In genomic region chr2:51305411-51305810, GRCm38 (mm10) we compare ENCODE assay signal across 7 mouse cellular contexts.
DNase-seq lines count a peak whose midpoint lies in the region; ATAC-seq and TF ChIP-seq lines count a peak whose summit lies in the region.

No protein-coding gene starts in this region.

- peak; percentile 6 to 11 for DNase-seq in spleen, adult 18-20 months
- no peak for DNase-seq in spleen, adult 12 weeks (ENCODE audit: low spot score)
- DNase-seq in embryonic facial prominence, embryonic 11.5 days (ENCODE audit: low spot score): peak; percentile 44
- DNase-seq in kidney, adult 2 months: peak; percentile 71
- DNase-seq in forebrain, embryonic 10.5 days (ENCODE audit: extremely low spot score, low spot score): no peak
- no peak for DNase-seq in cerebellum, postnatal 36 days

- 48% methylated on average over 6 of the region's 6 CpGs for WGBS in embryonic facial prominence, embryonic 11.5 days
- 34% methylated on average over 6 of the region's 6 CpGs for WGBS in kidney, adult 2 months
- 72% methylated on average over 6 of the region's 6 CpGs for WGBS in forebrain, embryonic 10.5 days

- no peak overlapping the region for H3K4me2 ChIP-seq in embryonic facial prominence, embryonic 11.5 days (ENCODE audit: low read depth, low read length)

- no peaks in the 10 kb centered on the region for H3K4me1 ChIP-seq in embryonic facial prominence, embryonic 11.5 days (ENCODE audit: control insufficient read depth, insufficient read depth, low read length)
- no peaks in the 10 kb centered on the region for H3K4me1 ChIP-seq in kidney, adult 2 months (ENCODE audit: control insufficient read depth, insufficient read depth, low read length)
- H3K4me1 ChIP-seq in forebrain, embryonic 10.5 days: no peaks in the 10 kb centered on the region

- H3K36me3 ChIP-seq in embryonic facial prominence, embryonic 11.5 days (replicated peaks; ENCODE audit: control insufficient read depth, insufficient read depth, low read depth, low read length): no peaks in the 10 kb centered on the region
- no peaks in the 10 kb centered on the region for H3K36me3 ChIP-seq in kidney, adult 2 months (ENCODE audit: control insufficient read depth, insufficient read depth, low read length)
- no peaks in the 10 kb centered on the region for H3K36me3 ChIP-seq in forebrain, embryonic 10.5 days (replicated peaks)

- no peak overlapping the region for H3K9ac ChIP-seq in embryonic facial prominence, embryonic 11.5 days (replicated peaks; ENCODE audit: low read length)

- TF ChIP-seq CTCF in kidney, adult 2 months (conservative IDR thresholded peaks at IDR 0.05; ENCODE audit: insufficient read depth, insufficient read length, low read depth, low read length): peak; percentile 34

- no peak overlapping the region for H3K27ac ChIP-seq in embryonic facial prominence, embryonic 11.5 days (replicated peaks; ENCODE audit: low read depth, low read length)
- no peak overlapping the region for H3K27ac ChIP-seq in kidney, adult 2 months (ENCODE audit: insufficient read depth, low read depth, low read length)
- no peak overlapping the region for H3K27ac ChIP-seq in forebrain, embryonic 10.5 days

- no peak overlapping the region for H3K4me3 ChIP-seq in embryonic facial prominence, embryonic 11.5 days (ENCODE audit: low read depth, low read length)
- no peak overlapping the region for H3K4me3 ChIP-seq in kidney, adult 2 months (ENCODE audit: insufficient read depth, low read depth, low read length)
- H3K4me3 ChIP-seq in forebrain, embryonic 10.5 days: no peak overlapping the region

- no peak for ATAC-seq in embryonic facial prominence, embryonic 11.5 days (replicated peaks; ENCODE audit: insufficient number of reproducible peaks, low FRiP score, low TSS enrichment, low read depth)
- peak; percentile 73 for ATAC-seq in megakaryocyte progenitor cell, adult 5-6 weeks (replicated peaks; ENCODE audit: poor library complexity)

- no peaks in the 10 kb centered on the region for H3K9me3 ChIP-seq in embryonic facial prominence, embryonic 11.5 days (replicated peaks; ENCODE audit: control insufficient read depth, low read length)
- no peaks in the 10 kb centered on the region for H3K9me3 ChIP-seq in forebrain, embryonic 10.5 days

- TF ChIP-seq POLR2A in kidney, adult 2 months (IDR thresholded peaks at IDR 0.05; ENCODE audit: low read depth, low read length): no peak

- no peaks in the 10 kb centered on the region for H3K27me3 ChIP-seq in embryonic facial prominence, embryonic 11.5 days (ENCODE audit: control insufficient read depth, insufficient read depth, low read length)
- no peaks in the 10 kb centered on the region for H3K27me3 ChIP-seq in kidney, adult 2 months (replicated peaks; ENCODE audit: control insufficient read depth, insufficient read depth, low read length)
- H3K27me3 ChIP-seq in forebrain, embryonic 10.5 days (ENCODE audit: poor library complexity, severe bottlenecking): no peaks in the 10 kb centered on the region

Comparison
In these comparisons a context has a peak if more than half of its experiments do, and no peak if none do; other contexts are left out.
1. DNase-seq: peak in spleen, adult 18-20 months (2 of 2), embryonic facial prominence, embryonic 11.5 days (single experiment) and kidney, adult 2 months (single experiment); none in spleen, adult 12 weeks (single experiment), forebrain, embryonic 10.5 days (single experiment) and cerebellum, postnatal 36 days (0 of 2).